Mouse (Mus musculus): ENCODE measurements at regions not wholly inside any gene's neighbourhood (a gene's known extent, or its start where the extent isn't known, plus 50 kb on each side); places are given as distances from the start of the nearest gene placed in this dataset.

DNA sequence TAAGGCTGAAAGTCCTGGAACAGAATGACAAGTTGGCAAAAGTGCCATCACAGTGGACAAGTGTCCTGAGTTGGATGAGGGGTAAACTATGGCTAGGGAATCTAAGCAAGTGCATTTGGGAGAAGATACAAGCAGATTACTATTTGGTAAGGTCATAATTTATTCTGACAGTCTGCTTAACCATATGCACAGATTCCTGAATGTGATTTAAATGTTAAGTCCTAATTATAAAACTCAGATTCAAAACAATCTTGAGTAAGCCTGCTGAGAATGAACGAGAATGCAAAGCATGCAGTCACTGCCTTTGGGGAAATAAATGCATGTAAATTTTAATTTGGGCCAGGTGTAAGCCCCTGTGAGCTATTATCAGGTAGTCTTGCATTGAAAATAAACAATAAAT lies 93.3 kb upstream of the Slc39a10 start:
- TF ChIP-seq CTCF (IDR thresholded peaks at IDR 0.05; ENCODE audit: low read depth): no peak
- no peak for TF ChIP-seq EP300 (IDR thresholded peaks at IDR 0.05; ENCODE audit: low read depth)

All from liver, embryonic 14.5 days (tissue).